Mouse (Mus musculus) embryo, embryonic 11 days (tissue): Measurements from ENCODE around the gene Aldh18a1.

Experiments used
- DNase-seq: peaks from one replicate; pipeline ENCODE4 v3.0.0-alpha.2; 2015

Aldh18a1 gene

GRCm38 (mm10) chr19:40520403-40520802 is 67.9 kb downstream of the Aldh18a1 start:
- no peak for DNase-seq

DNA sequence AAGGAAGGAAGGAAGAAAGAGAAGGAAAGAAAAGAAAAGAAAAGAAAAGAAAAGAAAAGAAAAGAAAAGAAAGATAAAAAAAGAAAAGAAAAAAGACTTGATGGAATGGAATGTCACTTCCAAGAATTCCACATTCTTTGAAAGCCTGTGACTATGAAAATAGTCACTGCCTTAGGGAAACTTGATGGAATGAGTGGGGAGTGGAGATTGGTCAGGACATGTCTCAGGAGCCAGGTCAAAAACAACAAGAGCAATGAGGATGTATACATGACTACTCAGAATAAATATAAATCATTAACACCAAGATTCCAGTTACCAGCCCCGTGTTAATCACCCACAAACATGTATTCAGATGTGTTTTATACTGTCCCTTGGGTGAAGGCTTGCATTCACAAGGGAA is 69.6 kb downstream of the Aldh18a1 start:
- no peak for DNase-seq

DNA sequence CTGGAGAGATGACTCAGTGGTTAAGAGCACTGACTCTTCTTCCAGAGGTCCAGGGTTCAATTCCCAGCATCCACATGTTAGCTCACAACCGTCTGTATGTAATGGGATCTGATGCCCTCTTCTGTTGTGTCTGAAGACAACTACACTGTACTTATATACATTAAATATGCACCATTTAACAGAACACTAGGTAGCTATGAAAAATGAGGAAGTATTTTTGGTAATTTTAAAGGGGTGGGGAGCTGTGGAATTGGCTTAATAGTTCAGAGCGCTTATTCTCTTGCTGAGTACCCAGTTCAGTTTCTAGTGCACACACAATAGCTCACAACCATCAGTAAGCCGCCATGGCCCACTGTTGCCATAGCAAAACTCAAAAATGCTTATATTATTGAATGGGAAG is 72.7 kb downstream of the Aldh18a1 start:
- DNase-seq, result no peak

DNA sequence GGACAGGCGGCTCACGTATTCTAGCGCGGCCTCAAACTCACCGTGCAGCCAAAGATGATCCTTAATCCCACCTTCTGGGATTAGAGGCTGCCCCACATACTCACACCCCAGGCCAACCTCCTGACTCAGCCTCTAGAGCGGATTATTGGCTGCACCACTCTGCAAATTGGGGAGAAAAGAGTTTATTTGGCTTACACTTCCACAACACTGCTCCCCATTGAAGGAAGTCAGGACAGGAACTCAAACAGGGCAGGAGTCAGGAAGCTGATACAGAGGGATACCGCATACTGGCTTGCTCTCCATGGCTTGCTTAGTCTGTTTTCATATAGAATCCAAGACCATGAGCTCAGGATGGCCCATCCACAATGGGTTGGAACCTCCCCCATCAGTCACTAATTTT is 73.9 kb downstream of the Aldh18a1 start:
- DNase-seq, result no peak

GRCm38 (mm10) chr19:40513632-40514078 is 74.6 kb downstream of the Aldh18a1 start, which contains the start of gene Sorbs1:
Gene Sorbs1, minus strand, starts transcription at chr19:40513779.
- peak; percentile 99 for DNase-seq

GRCm38 (mm10) chr19:40512500-40513421 is 75.5 kb downstream of the Aldh18a1 start:
- DNase-seq, result peak; percentile 64

GRCm38 (mm10) chr19:40511679-40512309 is 76.5 kb downstream of the Aldh18a1 start:
- DNase-seq, result no peak

- no peak for DNase-seq
Observed at GRCm38 (mm10) chr19:40511100-40511439, 77.2 kb downstream of the Aldh18a1 start.

DNA sequence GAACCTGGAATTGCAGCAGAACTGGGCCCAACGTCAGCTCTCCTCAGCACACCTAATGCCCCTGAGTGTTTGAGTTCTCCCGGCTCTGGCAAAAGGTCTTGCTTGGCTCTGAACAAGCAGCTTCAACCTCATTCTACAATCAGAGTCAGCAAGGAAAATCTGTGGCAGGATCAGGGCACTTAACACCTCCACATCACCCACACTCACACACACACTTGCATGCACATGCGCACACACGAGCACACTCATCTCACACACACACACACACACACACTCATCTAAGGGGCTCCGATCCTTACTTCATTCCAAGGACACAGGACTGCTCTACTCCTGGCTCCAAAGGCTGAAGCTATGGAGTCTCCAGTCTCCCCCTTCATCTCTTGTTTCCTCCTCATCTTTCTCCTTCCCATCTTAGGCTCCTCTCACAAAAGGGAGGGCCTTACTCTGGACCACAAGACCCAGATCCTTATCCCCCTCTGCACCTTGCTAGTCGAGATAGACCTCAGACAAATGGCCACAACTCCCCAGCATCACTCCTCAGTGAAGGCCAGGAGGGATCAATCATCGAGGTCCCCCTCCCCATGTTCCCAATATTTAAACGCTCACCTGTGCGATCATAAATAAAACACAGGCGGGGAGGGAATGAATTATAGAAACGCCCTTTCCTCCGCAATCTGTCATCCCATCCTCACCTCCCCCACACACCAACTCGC is 77.7 kb downstream of the Aldh18a1 start:
- no peak for DNase-seq

GRCm38 (mm10) chr19:40509274-40509673 is 79.0 kb downstream of the Aldh18a1 start:
- DNase-seq, result no peak

DNA sequence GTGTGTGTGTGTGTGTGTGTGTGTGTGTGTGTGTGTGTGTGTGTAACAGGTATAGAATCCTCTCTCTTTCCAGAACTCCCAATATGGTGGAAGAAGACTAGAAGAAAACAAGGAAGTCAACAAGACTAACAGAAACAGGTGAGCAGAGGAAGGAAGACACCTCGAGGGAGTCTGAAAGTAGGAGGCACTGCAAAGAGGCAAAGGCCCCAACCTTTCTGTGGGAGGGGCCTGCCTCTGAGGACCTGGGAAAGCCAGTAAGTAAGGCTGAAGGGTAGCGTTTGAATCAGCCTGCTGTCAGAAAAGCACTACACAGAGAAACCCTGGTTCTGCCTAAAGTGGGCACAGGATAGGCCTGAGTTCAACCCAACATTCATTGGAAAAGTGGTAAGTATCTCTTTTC is 79.4 kb downstream of the Aldh18a1 start:
- no peak for DNase-seq

- no peak for DNase-seq
Observed at GRCm38 (mm10) chr19:40506965-40507364, 81.3 kb downstream of the Aldh18a1 start.

GRCm38 (mm10) chr19:40504336-40504735 is 83.9 kb downstream of the Aldh18a1 start:
- DNase-seq, result no peak
